Mouse (Mus musculus) heart, embryonic 11.5 days (tissue): Measurements from ENCODE around the gene H2-D1. TPM values are rescaled to one million over a fixed set of nuclear protein-coding genes. Genes with fewer than 3 reads are reported as not detected.

Experiments used
- ATAC-seq: fragments of 200-750 bp; cut with Nextera tagmentation; replicated peaks from 2 replicates; pipeline ENCODE4 v1.8.0; 2017; ENCODE audit warnings: moderate library complexity; ENCODE audit not compliant: insufficient number of reproducible peaks, low FRiP score, low TSS enrichment
- H3K27ac ChIP-seq: fragments of 300-500 bp; sonication (generic); 2 replicates; pipeline ENCODE4 v1.5.1; 2014; ENCODE audit warnings: mild to moderate bottlenecking, low read depth, low read length
- H3K27me3 ChIP-seq: fragments of 300-500 bp; sonication (generic); 2 replicates; pipeline ENCODE4 v1.6.1; 2014; ENCODE audit warnings: mild to moderate bottlenecking, low read length, mixed read lengths; ENCODE audit not compliant: control insufficient read depth, insufficient read depth
- H3K36me3 ChIP-seq: fragments of 300-500 bp; sonication (generic); 2 replicates; pipeline ENCODE4 v1.6.1; 2014; ENCODE audit warnings: mild to moderate bottlenecking, low read length, moderate library complexity, mixed read lengths; ENCODE audit not compliant: control insufficient read depth, insufficient read depth
- H3K4me1 ChIP-seq: fragments of 300-500 bp; sonication (generic); 2 replicates; pipeline ENCODE4 v1.6.1; 2014; ENCODE audit warnings: low read length; ENCODE audit not compliant: control insufficient read depth, insufficient read depth
- H3K4me2 ChIP-seq: fragments of 300-500 bp; sonication (generic); 2 replicates; pipeline ENCODE4 v1.6.1; 2014; ENCODE audit warnings: mild to moderate bottlenecking, moderate library complexity
- H3K4me3 ChIP-seq: fragments of 300-500 bp; sonication (generic); 2 replicates; pipeline ENCODE4 v1.5.1; 2014; ENCODE audit warnings: low read depth, low read length
- H3K9ac ChIP-seq: fragments of 300-500 bp; sonication (generic); 2 replicates; pipeline ENCODE4 v1.6.1; 2014; ENCODE audit warnings: mild to moderate bottlenecking, low read depth, low read length, moderate library complexity
- H3K9me3 ChIP-seq: fragments of 300-500 bp; sonication (generic); replicated peaks from 2 replicates; pipeline ENCODE4 v1.6.1; 2016; ENCODE audit warnings: low read length; ENCODE audit not compliant: control insufficient read depth
- WGBS: fragments of 180-500 bp; shearing (Covaris S2); extraction: QIAGEN DNeasy Blood & Tissue Kit; methylation state at CpG from one replicate; pipeline ENCODE4 v1.1.7; 2014; ENCODE audit not compliant: insufficient replicate concordance; 5-methylcytosine and 5-hydroxymethylcytosine counted together
- polyA plus RNA-seq: library from polyadenylated mRNA; unstranded; fragments of >200 nt; fragmentation: Nextera tagmentation; extraction: Ambion mirVana; gene quantifications from 2 replicates; pipeline ENCODE4 v1.2.1, GENCODE M21; 2014

The H2-D1 gene
- 21.0 and 29.1 TPM in 2 replicates for polyA plus RNA-seq

DNA sequence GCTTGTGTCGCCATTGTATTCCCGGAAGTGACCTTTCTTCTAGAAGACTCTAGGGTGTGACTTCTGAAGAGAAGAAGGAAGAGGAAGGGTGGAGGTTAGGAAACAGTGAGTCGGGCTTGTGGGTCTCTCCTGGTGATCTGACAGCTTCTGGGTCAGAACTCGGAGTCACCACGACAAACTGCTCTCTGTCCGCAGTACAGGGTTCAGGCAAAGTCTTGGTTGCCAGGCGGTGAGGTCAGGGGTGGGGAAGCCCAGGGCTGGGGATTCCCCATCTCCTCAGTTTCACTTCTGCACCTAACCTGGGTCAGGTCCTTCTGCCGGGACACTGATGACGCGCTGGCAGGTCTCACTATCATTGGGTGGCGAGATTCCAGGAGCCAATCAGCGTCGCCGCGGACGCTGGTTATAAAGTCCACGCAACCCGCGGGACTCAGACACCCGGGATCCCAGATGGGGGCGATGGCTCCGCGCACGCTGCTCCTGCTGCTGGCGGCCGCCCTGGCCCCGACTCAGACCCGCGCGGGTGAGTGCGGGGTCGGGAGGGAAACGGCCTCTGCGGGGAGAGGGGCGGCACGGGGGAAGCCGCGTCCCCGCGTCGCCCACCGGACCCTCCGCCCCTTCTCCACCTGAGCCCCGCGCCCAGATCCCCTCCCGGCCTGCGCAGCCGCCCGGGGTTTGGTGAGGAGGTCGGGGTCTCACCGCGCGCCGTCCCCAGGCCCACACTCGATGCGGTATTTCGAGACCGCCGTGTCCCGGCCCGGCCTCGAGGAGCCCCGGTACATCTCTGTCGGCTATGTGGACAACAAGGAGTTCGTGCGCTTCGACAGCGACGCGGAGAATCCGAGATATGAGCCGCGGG, at the start of gene H2-D1:
Gene H2-D1 (plus strand): TSS at position 67 of the 859 bp plus-strand sequence.
- WGBS: 1% methylated on average over 72 of the region's 73 CpGs

DNA sequence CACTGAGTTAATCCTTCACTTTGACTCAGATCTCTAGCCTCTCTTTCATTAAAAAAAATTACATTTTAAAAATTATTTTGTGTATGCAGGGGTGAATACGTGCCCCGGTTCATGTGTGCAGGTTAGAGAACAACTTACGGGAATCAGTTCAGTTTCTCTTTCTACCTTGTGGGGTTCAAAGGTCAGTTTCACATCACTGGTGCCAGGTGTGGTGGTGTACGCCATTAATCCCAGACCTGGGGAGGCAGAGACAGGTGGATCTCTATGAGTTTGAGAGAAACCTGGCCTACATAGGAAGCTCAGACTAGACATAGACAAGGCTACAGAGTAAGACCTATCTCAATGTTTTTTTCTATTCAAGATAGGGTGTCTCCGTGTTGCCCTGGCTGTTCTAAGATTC, 49.5 kb upstream of the H2-D1 start:
- Histone ChIP-seq H3K4me1 (no peaks in the 10 kb centered on the region), H3K4me2 (no peak overlapping the region), H3K9me3 (no peaks in the 10 kb centered on the region), H3K27me3 (no peaks in the 10 kb centered on the region), H3K27ac (no peak overlapping the region), H3K36me3 (no peaks in the 10 kb centered on the region), H3K4me3 (no peak overlapping the region), H3K9ac (no peak overlapping the region)
- ATAC-seq: no peak
- 87% methylated on average over 5 of the region's 5 CpGs for WGBS

More for the DNA sequence above, at the start of gene H2-D1:
- peaks cover 33% of the 10 kb centered on the region for H3K27me3 ChIP-seq
- H3K27ac ChIP-seq: no peak within 1 kb of the TSS
- no peaks in the 10 kb centered on the region for H3K9me3 ChIP-seq
- no peaks in the 10 kb centered on the region for H3K4me1 ChIP-seq
- ATAC-seq: peak; percentile 85
- peak within 1 kb of the TSS; percentile 100 for H3K4me2 ChIP-seq
- peak within 1 kb of the TSS; percentile 67 for H3K9ac ChIP-seq
- H3K36me3 ChIP-seq: no peaks in the 10 kb centered on the region
- H3K4me3 ChIP-seq: peak within 1 kb of the TSS; percentile 73

DNA sequence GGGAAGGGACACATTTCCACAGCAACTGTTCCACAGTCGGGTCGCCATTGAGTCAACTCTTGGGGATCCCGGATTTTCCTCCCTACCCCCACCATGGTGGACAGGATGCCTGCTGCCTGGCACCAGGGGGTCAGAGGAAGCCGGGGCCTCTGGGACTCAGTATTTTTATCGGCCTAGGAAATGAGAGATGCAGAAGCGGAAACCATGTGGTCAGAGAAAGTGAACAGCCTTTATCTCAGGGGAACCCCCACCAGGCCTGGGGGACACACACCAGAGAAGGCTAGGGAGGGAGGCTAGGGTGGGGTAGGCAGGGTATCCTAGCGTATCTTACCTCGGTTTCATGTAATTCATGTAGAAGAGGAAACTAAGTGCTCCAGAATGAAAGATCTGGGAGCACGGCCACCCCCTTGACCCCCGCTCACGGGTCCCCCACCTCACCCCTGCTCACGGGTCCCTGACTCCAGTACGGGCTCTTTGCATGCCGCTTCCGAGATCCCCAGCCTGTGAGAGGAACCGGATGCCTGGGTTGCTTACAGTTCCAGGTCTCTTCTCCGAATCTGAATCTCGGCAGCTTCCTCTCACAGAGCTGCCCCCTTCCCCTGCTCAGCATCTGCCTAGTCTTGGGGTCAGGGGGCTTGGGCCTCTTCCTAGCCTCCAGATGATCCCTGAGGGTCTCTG, 43.9 kb upstream of the H2-D1 start:
- ATAC-seq: peak; percentile 61; the same call in 1 of the 2 replicates
- Histone ChIP-seq H3K4me1 (peaks cover 19% of the 10 kb centered on the region), H3K27me3 (no peaks in the 10 kb centered on the region), H3K27ac (peak overlapping the region; percentile 66), H3K9ac (no peak overlapping the region), H3K36me3 (0 out of 2 replicates have a peak, but pooled peaks cover 2% of the 10 kb centered on the region), H3K4me2 (no peak overlapping the region), H3K4me3 (no peak overlapping the region), H3K9me3 (no peaks in the 10 kb centered on the region)
- 68% methylated on average over 18 of the region's 18 CpGs for WGBS

- Histone ChIP-seq H3K27ac (peak overlapping the region; percentile 29; the same call in 1 of the 2 replicates), H3K4me1 (peaks cover 19% of the 10 kb centered on the region), H3K36me3 (0 out of 2 replicates have a peak, but pooled peaks cover 2% of the 10 kb centered on the region), H3K4me2 (no peak overlapping the region), H3K9me3 (no peaks in the 10 kb centered on the region), H3K9ac (no peak overlapping the region), H3K27me3 (no peaks in the 10 kb centered on the region), H3K4me3 (no peak overlapping the region)
- WGBS: 61% methylated on average over 6 of the region's 6 CpGs
- ATAC-seq: no peak
Measured at GRCm38 (mm10) chr17:35219601-35220041, 42.9 kb upstream of the H2-D1 start.

DNA sequence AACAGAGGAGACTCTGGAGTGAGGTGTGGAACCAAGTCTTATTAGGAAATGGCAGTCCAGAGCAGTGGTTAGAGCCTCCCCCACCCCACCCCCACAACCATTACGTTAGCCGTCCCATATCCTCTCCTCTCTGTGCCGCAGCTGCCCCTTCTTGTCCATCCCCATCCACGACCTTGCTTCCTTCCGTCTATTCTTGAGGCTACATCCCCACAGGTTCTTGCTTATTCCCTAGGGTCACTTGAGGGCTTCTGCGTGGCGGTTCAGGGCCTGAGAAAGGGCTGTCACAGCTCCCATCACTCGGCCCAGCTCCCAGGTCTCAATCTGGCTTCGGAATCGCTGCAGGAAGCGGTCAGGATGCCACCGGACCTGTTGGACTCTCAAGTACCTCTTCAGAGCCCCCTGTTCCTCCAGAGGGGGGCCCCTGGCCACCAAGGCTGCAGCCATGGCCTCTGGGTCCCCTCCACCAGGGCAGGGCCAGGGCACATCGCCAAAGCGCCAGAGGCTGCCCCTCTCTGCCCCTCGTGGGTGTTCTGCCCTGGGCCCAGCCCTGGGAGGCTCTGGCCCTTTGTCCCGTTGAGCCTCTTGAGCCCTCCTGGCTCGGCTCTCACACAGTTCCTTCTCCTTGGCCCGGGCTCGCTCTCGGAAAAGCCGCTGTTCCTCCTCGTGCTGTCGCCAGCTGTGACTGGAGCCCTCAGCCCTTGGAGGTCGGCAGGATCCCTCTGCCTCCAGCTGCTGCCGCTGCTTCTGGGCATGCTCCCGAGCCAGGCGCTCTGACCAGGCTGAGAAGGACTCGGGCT, 42.2 kb upstream of the H2-D1 start, which contains the start of gene Gm16181:
Gene Gm16181 (plus strand): TSS at position 679 of the 797 bp plus-strand sequence.
- Histone ChIP-seq H3K4me2 (no peak within 1 kb of the TSS), H3K9me3 (no peaks in the 10 kb centered on the region), H3K4me3 (no peak within 1 kb of the TSS), H3K4me1 (peaks cover 19% of the 10 kb centered on the region), H3K36me3 (peaks cover 6% of the 10 kb centered on the region), H3K9ac (no peak within 1 kb of the TSS), H3K27ac (peak within 1 kb of the TSS; percentile 46), H3K27me3 (no peaks in the 10 kb centered on the region)
- no peak for ATAC-seq
- 79% methylated on average over 28 of the region's 28 CpGs for WGBS

DNA sequence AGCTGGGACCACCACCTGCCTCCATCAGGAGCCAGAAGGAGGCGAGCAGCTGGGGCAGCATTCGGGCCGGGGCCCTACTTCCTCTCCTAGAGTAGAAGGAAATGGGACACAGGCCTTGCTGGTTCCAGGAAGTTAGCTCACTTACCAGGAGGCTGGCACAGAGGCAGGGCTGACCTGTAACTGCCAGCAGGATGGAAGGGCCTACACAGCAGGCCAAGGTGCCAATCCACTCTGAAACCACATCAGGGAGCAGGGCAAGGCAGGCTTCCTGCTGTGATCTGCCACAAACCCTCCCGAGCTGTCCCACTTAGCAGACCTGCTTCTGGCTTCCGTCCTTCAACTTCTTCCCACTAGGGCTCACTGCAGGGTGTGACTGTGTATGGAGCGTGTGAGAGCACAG, 40.2 kb upstream of the H2-D1 start:
- no peak for ATAC-seq
- Histone ChIP-seq H3K4me1 (peaks cover 19% of the 10 kb centered on the region), H3K9ac (no peak overlapping the region), H3K9me3 (no peaks in the 10 kb centered on the region), H3K4me2 (no peak overlapping the region), H3K4me3 (no peak overlapping the region), H3K27me3 (no peaks in the 10 kb centered on the region), H3K27ac (no peak overlapping the region), H3K36me3 (peaks cover 8% of the 10 kb centered on the region)
- WGBS: 66% methylated on average over 6 of the region's 6 CpGs

DNA sequence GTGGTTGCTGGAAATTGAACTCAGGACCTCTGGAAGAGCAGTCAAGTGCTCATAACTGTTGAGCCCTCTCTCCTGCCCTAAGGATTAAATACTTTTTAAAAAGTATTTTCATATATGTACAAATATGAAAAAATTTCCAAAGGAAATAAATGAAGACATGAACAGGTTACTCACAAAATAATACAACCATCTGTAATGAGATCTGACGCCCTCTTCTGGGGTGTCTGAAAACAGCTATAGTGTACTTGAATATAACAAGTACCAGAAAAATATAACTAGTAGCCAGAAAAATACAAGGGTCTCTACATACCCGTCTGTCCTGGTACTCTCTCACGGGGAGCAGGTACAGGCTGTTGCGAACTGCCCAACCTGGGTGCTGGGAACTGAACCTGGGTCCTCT, 37.9 kb upstream of the H2-D1 start:
- 93% methylated on average over 4 of the region's 4 CpGs for WGBS
- no peak overlapping the region for H3K9ac ChIP-seq
- H3K36me3 ChIP-seq: peaks cover 17% of the 10 kb centered on the region

GRCm38 (mm10) chr17:35225456-35225855, 37.1 kb upstream of the H2-D1 start:
- Histone ChIP-seq H3K4me2 (no peak overlapping the region), H3K9me3 (no peaks in the 10 kb centered on the region), H3K4me1 (peaks cover 3% of the 10 kb centered on the region), H3K27me3 (no peaks in the 10 kb centered on the region), H3K9ac (no peak overlapping the region), H3K36me3 (peaks cover 16% of the 10 kb centered on the region), H3K4me3 (no peak overlapping the region), H3K27ac (no peak overlapping the region)
- 89% methylated on average over 5 of the region's 5 CpGs for WGBS
- no peak for ATAC-seq

More for the DNA sequence above, 37.9 kb upstream of the H2-D1 start:
- H3K27ac ChIP-seq: no peak overlapping the region
- H3K9me3 ChIP-seq: no peaks in the 10 kb centered on the region
- peaks cover 9% of the 10 kb centered on the region for H3K4me1 ChIP-seq
- no peak overlapping the region for H3K4me2 ChIP-seq
- ATAC-seq: no peak
- H3K4me3 ChIP-seq: no peak overlapping the region
- H3K27me3 ChIP-seq: no peaks in the 10 kb centered on the region
